Mouse (Mus musculus) kidney, postnatal 14 days (tissue): ENCODE measurements around the gene Top3a.
"Not testable (repeated sequence)": the region's sequence is repeated elsewhere in the genome, so short reads cannot be mapped to it uniquely, and the experiment has no call there.

Experiments used
- DNase-seq: peaks from one replicate; pipeline ENCODE4 v3.0.0; 2022; ENCODE audit warnings: mixed read lengths

Top3a gene

DNA sequence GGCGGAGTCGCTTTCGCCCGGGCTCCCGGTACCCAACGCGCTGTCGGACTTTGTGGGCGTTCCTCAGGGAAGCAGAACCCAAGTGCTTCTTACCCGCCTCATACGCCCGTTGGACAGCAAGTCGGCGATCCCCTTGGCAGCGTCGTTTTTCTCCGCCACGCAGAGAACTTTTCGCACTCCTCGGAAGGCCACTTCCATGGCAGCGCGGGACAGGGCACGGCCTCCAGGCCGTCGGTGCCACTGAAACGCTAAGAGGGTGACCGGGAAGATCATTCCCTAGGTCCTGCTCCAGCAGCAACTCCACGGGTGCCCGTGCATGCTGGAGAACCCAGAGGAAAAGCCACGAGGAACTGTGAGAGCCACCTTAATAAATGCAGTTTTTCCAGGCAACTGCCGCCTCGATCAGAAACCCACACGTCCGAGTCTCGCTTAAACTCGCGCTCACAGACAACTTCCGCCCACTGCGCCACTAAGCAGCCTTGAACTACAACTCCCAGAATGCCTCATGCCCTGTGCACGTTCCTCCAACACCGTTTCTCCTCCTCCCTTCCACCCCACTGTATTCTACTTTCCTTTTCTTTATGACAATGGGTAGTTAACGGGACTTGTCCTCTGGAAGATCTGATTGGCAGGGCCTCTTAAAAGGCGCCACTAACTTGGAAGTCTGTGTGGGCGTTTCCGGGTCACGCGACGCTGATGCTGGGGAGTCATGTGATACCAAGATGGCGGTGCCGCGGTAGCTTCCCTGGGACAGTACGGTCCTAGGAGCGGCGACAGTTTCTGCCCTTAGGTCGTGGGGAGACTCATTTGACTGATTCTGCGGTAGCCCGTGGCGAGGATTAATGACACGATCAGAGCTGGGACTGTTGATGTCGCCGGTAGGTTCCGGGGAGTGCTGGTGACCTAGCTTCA lies at the start of gene Top3a, which contains the start of gene Smcr8:
Gene Top3a (minus strand): TSS at position 537 of the 912 bp plus-strand sequence.
Gene Smcr8 (plus strand): TSS at position 696 of the 912 bp plus-strand sequence.
- peak; percentile 89 for DNase-seq

DNA sequence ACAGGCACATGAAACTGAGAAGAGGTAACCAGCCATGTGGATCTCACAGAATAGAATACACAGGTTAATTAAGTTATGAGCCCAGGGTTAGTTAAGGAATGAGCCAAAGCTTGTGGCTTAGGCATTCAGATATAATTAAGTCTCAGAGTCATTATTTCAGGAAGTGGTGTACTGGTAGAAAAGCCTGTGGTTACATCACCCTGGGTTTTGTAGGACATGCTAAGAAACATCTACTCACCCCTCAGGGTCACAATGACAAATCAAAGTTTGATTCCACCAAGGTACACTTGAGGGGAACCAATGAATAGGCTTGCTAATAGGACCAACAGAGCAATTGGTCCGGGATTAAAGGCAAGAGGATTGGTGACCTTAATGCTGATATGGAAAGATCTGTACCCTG lies 49.5 kb upstream of the Top3a start:
- no peak for DNase-seq

DNA sequence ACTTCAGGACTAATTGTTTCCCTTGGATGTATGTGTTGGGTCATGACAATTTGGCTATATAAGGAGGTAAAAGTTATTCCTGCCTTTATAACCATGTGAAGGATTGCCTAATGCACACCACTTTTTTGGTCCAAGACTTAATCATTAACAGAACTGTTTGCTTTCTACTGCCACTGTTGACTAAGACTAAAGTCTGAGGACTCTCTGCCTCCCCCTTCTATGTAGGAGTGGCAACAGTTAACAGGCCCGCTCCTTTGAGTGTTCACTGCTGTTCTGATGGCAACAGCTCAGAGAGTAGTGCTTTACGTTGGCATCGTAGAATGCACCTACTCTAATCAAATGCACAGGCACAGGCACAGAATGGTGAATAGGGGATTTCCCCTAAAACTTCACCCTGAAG lies 48.0 kb upstream of the Top3a start:
- peak; percentile 62 for DNase-seq

DNA sequence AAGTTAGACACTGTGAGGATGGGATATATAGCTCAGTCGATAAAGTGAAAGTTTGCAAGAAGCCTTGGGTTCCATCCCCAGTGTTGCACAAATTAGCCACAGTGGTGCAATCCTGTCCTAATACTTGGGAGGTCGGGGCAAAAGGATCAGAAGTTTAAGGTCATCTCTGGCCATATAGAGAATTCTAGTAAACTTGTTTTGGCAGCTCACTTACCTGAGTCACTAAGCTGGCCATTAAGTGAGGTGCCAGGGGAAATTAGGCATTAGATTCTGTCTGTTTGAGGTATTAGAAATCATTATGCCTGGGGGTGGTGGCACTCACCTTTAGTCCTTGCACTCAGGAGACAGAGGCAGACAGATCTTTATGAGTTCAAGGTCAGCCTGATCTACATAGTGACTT lies 46.6 kb upstream of the Top3a start:
- no peak for DNase-seq

DNA sequence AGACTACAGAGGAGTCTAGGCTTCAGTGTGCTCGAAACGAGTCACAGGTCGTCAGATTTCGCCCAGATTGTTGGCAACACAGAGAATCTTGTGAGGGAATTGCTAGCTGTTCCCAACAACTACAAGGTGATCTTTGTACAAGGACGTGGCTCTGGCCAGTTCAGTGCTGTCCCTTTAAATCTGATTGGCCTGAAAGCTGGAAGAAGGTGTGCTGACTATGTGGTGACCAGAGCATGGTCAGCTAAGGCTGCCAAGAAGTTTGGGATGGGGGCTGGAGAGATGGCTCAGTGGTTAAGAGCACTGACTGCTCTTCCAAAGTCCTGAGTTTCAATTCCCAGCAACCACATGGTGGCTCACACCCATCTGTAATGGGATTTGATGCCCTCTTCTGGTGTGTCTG lies 39.2 kb upstream of the Top3a start:
- DNase-seq, result no peak

DNA sequence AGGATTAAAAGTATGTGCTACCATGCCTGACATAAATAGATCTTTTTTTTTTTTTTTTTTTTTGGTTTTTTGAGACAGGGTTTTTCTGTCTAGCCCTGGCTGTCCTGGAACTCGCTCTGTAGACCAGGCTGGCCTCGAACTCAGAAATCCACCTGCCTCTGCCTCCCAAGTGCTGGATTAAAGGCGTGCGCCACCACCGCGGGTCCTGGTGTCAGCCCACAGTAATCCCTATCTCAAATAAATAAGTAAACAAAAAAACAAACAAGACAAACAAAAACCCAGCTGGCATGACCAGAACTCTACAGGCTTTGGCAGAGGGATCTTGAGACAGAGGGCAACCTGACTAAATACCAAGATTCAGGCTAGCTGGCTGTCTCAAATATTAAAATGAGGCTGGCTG lies 34.5 kb upstream of the Top3a start, which contains the start of gene Shmt1:
Gene Shmt1 (minus strand): TSS at position 101 of the 400 bp plus-strand sequence.
- DNase-seq, result not testable (repeated sequence)

DNA sequence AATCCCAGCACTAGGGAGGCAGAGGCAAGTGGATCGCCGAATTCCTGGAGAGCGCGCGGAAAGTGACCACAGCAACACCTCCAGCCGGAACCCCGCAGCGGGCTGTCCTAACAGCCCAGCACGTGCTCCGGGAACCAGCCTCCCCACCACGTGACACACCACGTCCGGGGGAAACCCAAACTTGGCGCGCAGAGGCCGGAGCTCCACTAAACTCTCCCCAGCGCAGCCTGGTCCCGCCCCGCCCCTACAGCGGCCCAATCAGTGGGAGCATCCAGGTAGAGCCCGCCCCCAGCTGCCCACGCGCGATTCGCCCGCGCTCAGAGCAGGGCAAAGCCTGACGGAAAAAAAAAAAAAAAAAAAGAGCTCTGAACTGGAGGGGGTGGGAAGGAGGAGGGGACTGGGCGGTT lies 33.9 kb upstream of the Top3a start:
- DNase-seq, result peak; percentile 97

DNA sequence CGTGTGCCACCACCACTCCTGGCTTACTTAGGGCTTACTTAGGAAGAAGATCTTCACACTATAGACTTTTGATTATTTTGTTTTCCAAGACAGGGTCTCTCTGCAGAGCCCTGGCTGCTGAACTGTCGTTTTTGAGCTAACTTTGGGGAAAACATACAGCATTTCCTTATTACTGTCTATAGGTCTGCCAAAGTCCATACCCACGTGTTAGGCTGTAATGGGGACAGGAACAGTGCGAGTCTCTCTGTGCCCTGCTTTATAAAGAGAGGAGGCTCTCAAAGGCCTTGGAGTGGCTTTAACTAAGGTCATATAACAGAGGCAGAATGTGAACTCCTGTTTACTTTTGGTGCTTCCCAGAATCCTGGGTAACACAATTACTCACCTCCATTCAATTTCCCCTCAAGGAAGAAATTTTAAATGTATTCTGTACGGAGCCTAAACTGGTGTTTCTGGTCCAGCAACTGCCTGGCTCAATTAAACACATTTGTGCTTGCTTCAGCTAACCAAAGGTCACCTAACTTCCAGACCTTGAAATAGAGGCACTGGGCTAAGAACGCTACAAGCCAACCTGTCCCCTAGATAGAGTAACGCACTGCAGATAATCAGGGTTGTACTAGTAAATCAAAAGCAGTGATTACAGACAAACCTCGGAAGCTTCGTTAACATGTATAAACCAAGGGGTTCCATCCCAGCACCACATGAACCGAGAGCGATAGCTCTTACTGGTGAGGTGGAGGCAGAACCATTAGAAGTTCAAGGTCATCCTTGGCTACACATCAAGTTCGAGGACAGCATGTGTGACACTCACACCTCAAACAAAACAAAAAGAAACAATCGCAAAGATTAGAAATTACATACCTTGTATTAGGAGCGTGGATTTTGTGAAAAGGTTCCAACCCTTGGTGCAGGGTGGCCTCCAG lies 33.1 kb upstream of the Top3a start:
- DNase-seq, result peak; percentile 69

DNA sequence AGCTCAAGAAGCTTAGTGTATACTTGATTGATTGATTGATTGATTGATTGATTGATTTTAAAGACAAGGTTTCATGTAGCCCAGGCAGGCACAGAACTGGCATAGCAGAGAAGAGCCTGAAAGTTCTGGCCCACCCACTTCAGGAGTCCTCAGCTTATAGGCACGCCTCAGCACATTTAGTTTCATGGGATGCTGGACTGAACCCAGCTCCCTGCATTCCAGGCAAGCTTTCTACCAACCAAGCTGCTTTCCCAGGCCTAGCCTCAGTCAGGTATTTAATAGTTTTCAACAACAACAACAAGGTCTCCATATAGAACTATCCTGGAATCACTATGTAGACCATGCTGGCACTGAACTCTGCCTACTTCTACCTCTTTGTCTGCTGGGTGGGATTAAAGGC lies 32.4 kb upstream of the Top3a start:
- DNase-seq, result peak; percentile 69

DNA sequence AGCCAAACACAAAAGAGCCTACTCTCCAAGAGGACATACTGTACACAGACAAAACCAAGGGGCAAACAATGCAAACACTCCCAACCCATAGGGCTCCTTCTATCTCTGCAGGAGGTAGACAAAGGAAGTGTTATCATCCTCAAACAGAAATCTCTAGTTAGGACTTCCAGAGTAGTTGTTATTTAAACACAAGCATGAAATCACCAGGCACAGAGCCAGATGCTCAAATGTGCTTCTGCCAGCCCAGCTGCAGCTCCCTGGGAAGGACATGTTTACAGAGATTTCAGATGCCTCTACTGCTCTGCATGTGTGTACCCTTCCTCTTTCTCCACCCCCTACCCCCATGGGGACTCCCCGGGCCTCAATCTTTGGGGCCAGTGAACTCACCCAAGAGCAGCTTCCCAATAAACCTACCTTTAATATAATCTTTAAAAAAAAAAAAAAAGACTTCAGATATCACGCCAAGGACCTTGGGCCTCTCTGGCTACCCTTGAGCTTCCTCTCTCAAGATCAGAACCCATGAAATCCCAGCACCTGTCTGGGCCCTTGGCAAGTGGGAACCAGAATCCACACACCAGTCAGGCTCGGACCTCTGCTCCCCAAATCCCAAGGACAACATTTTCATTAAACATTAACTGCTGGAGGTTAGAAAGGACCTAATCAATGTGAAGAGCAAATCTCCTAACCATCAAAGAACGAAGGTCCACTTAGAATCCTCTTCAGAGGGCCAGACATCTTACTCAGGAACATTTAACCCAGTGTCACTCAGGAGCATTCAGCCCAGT lies 31.3 kb upstream of the Top3a start:
- peak; percentile 74 for DNase-seq

DNA sequence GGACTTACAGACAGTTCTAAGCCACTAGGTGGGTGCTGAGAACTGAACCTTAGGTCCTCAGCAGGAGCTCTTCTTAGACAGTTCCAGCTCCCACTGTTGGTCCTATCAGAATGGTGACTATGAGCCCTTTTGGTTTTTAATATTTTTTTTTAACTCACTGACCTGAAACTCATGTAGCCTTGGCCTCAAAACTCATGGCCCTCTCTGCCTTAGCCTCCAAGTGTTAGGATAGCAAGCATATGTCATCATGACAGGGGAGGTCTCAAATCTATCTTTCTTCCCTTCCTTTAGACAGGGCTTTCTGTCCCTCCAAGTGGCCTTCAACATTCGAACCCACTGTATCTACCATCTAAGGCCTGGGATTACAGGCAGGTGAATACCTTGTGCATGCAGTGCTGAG lies 23.7 kb upstream of the Top3a start:
- DNase-seq, result no peak

DNA sequence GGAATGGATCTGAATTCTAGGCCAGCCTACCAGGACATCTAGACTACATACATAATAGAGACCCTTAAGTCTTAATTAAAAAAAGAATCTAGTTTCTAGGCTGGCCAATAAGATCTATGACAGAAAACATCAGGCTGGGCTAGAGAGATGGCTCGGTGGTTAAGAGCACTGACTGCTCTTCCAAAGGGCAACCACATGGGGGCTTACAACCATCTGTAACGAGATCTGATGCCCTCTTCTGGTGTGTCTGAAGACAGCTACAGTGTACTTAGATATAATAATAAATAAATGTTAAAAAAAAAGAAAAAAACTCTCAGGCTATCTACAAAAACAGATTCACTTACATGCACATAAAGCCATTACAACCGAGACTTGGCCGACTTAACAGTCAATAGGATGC lies 22.8 kb upstream of the Top3a start:
- no peak for DNase-seq

DNA sequence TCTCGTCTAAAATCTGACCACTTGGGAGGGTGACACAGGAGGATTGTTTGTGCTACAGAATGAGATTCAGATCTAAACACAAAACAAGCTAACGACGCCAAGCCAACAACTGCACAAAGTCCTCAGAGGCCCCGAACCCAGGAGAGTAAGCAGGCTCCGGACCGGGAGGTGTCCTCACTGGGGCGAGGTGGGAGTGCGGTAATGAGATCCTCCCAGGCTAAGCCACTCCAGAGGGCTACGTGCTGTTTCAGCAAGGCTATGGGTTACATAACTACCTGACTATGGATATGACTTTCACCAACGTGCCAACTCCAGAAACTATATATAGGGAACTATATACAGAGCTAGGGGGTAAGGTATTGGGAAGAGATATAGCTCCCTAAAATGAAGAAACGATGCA lies 19.2 kb upstream of the Top3a start:
- no peak for DNase-seq

DNA sequence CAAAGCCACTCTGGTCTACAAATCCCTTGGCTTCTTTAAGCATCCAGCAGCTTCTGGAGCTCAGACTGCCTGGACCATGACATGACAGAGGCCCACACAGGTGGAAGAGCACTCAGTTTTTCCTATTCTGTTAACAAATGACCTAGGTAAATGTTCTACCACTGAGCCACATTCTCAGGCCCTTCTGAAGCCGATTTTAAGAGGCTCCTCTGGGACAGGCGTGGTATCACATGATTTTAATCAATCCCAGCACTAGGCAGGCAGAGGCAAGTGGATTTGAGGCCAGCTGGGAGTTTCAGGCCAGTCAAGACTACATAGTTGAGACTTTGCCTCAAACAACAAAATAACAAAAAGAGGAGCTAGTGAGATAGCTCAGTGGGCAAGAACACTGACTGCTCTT lies 13.3 kb upstream of the Top3a start:
- DNase-seq, result no peak

DNA sequence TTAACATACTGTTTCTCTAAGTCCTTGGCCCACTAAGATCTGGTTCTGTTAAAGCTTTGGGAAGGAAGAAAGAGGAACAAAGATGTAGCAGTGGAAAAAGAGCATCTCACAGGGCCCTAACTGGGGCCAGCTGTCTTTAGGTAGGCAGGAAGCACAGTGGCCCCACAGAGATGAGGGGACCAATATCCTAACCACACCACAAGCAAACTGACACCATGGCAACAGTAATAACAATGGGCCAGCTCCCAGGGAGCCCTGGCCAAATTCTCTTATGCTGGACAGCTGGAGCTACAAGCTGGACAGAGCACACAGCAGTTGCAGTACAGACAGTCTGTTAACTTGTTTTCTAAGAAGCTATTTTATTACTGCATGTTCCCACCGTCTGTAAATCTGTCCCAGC lies 10.4 kb upstream of the Top3a start:
- DNase-seq, result peak; percentile 52

DNA sequence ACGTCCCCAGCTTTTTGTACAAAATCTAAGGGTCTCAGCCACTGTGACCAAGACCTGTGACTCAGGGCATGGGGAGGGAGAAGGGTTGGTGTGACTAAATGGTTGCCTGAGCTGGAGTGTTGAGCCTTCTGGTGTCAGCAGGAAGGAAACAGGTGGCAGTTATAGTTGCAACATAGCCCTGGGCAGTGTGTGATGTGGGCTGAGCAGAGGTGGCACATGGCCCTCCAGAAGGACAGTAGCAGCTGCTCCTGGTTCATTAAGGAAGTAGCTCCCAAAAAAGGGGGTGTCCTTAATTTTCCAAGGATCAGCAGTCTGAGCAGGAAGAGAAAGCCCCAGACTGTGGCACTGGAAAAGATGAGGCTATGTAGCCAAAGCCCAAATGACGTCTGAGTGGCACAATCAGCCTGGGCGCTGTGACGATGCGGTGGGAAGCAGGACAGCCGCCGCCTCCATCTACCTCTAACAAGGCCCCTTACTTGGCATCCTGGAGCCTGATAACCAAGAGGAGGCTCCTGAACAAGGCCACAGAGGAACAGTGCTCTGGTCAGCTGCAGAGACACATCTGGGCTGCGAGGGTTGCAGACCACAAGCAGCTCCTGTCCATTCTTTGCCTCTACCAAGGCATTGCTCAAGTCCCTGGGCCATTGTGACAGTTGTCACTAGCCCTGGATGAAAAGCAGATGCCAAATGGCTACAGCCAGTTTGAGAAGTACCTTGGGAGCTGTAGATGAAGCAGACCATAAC lies 7.2 kb upstream of the Top3a start:
- DNase-seq, result no peak

DNA sequence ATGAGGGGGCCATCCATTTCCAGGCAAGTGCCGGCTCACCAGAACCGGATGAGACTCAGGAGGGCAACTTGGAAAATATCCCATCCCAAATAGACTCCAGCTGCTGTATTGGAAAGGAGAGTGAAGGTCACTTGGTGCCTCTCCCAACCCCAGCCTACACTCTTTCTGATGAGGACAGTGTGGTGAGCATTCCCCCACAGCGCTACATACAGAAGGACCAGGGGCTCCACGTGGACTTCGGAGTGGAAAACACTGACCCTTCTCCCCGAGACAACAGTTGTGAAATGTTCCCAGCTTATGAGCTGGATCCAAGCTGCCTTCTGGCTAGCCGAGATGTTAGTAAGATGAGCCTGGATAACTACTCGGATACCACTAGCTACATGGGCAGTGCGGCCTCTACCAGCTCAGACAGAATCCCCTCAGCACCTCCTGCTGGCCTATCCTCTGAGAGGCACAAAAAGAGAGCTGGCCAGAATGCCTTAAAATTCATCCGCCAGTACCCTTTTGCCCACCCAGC lies 2.6 kb upstream of the Top3a start:
- DNase-seq, result no peak

DNA sequence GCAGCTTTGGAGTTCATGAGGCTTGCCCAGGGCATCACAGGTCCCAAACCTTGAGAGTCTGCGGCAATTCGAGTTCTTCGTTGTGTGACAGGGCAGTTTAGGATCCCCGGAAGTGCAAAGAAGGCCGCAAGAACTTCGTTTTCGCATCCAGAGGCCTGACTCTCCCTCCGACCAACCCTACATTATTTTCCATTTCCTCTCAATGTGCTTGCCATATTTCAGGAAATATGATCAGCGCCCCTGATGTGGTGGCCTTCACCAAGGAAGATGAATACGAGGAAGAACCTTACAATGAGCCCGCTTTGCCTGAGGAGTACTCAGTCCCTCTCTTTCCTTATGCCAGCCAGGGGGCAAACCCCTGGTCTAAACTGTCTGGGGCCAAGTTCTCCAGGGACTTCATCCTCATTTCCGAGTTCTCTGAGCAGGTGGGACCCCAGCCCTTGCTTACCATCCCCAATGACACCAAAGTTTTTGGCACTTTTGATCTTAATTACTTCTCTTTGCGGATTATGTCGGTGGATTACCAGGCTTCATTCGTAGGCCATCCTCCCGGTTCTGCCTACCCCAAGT lies 721 bp upstream of the Top3a start:
- no peak for DNase-seq

DNA sequence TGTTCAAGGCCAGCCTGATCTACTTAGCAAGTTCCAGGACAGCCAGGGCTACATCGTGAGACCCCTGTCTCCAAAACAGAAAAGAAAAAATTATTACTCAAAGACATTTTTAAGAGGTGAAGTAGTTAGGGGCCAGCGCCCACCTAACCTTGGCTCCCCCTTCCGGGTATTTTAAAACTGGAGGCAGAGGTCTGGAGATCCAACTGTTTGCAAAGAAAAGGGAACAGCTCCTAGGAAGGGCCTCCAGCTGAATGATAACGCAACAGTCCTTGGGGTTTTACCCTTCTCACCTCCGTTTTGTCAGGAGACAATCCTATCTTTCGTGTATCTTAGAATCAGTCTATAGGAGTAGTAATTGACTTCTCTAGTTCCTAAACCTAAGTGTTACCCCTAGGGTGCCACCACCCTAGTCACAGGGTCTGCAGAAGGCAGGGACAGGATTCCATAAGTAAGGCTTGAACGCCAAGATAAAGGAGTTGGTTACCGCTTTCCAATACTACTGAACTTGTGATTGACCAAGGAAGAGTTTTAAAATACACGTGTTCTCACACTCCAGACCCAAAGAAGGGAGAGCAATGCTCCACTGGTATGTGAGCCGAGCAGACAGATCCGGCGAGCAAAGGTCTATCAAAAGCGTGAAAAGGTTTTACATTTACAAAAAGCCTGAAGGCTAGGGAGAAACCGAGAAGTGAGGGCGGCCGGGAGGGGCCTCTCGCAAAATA lies 897 bp downstream of the Top3a start:
- DNase-seq, result no peak

DNA sequence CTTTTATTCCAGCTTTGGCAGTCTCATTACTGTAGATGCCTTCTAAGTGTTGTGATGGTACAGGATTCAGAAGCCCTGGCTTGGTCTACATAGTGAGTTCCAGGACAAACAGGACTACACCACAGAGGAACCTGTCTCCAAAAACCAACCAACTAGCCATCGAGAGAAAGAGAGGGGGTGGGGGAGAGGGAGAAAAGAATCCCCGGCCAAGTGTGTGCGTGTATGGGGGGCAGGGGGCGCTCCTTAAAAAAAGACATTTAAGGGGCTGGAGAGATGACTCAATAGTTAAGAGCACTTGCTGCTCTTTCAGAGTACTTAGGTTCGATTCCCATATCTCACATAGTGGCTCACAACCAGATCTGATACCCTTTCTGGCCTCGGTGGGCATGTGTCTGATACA lies 1.6 kb downstream of the Top3a start:
- no peak for DNase-seq

DNA sequence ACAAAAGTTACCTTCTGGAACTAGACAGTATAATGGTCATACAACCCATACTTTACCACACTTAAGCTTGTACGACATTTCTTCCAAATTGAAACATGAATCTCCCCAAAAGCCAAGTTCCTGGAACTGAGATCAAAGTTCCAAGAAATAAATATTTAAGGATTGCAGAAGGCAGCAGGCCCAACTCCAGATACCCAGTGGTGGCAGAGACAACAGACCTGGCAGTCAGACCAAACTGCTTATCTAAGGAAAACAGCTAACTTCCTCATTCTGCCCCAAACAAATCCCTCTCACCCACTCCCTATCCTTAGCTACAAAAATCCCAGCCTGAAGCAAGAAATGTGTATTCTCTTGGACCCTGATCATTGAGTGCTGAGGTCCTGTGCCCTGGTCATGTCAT lies 2.3 kb downstream of the Top3a start:
- no peak for DNase-seq
